Mouse (Mus musculus): ENCODE data around the gene Gm20479. TPM values are rescaled to one million over a fixed set of nuclear protein-coding genes. Genes with fewer than 3 reads are reported as not detected.

The Gm20479 gene
- total RNA-seq, 4 experiments from 2014 or later, result not detected

- DNase-seq (ENCODE audit: low spot score in 2 of 2), result no peak
Measured at GRCm38 (mm10) chr7:27367976-27368375, 10.8 kb upstream of the Gm20479 start.

- no peak for DNase-seq (ENCODE audit: low spot score in 2 of 2)
Measured at GRCm38 (mm10) chr7:27366082-27366844, 9.0 kb upstream of the Gm20479 start.

GRCm38 (mm10) chr7:27364379-27364778 lies 7.2 kb upstream of the Gm20479 start:
- no peak for DNase-seq (ENCODE audit: low spot score in 2 of 2)

GRCm38 (mm10) chr7:27361283-27361946 lies 4.2 kb upstream of the Gm20479 start:
- DNase-seq (ENCODE audit: low spot score in 2 of 2), result peak; percentile 98 to 99

GRCm38 (mm10) chr7:27360749-27361148 lies 3.5 kb upstream of the Gm20479 start:
- DNase-seq (ENCODE audit: low spot score in 2 of 2), result no peak

GRCm38 (mm10) chr7:27359706-27360358 lies 2.6 kb upstream of the Gm20479 start:
- no peak for DNase-seq (ENCODE audit: low spot score in 2 of 2)

GRCm38 (mm10) chr7:27359162-27359561 lies 1.9 kb upstream of the Gm20479 start:
- DNase-seq (ENCODE audit: low spot score in 2 of 2), result no peak

- DNase-seq (ENCODE audit: low spot score in 2 of 2), result no peak
Measured at GRCm38 (mm10) chr7:27357595-27357978, 368 bp upstream of the Gm20479 start.

- no peak for DNase-seq (ENCODE audit: low spot score in 2 of 2)
Measured at GRCm38 (mm10) chr7:27356248-27356647, 971 bp downstream of the Gm20479 start.

- peak; percentile 78 to 80 for DNase-seq (ENCODE audit: low spot score in 2 of 2)
Measured at GRCm38 (mm10) chr7:27355745-27356240, 1.4 kb downstream of the Gm20479 start, which contains the start of gene Shkbp1. TSS of gene Shkbp1 (minus strand) at chr7:27356019.

- DNase-seq (ENCODE audit: low spot score in 2 of 2), result no peak
Measured at GRCm38 (mm10) chr7:27355261-27355660, 2.0 kb downstream of the Gm20479 start.

GRCm38 (mm10) chr7:27354783-27355182 lies 2.4 kb downstream of the Gm20479 start:
- DNase-seq (ENCODE audit: low spot score in 2 of 2), result no peak

- DNase-seq (ENCODE audit: low spot score in 2 of 2), result no peak
Measured at GRCm38 (mm10) chr7:27354144-27354543, 3.1 kb downstream of the Gm20479 start.

GRCm38 (mm10) chr7:27345444-27345843 lies 11.8 kb downstream of the Gm20479 start:
- DNase-seq (ENCODE audit: low spot score in 2 of 2), result no peak

GRCm38 (mm10) chr7:27342595-27342994 lies 14.6 kb downstream of the Gm20479 start:
- no peak for DNase-seq (ENCODE audit: low spot score in 2 of 2)

GRCm38 (mm10) chr7:27339519-27339918 lies 17.7 kb downstream of the Gm20479 start:
- peak; percentile 66 to 70 for DNase-seq (ENCODE audit: low spot score in 2 of 2)

- DNase-seq (ENCODE audit: low spot score in 2 of 2), result no peak
Measured at GRCm38 (mm10) chr7:27339114-27339513, 18.1 kb downstream of the Gm20479 start.

GRCm38 (mm10) chr7:27337175-27337853 lies 19.9 kb downstream of the Gm20479 start, which contains the start of gene Ltbp4:
TSS of gene Ltbp4 (minus strand) at chr7:27337692.
- no peak for DNase-seq (ENCODE audit: low spot score in 2 of 2)

GRCm38 (mm10) chr7:27335928-27336823 lies 21.0 kb downstream of the Gm20479 start:
- peak; percentile 81 to 93 for DNase-seq (ENCODE audit: low spot score in 2 of 2)

- no peak for DNase-seq (ENCODE audit: low spot score in 2 of 2)
Measured at GRCm38 (mm10) chr7:27335011-27335720, 22.1 kb downstream of the Gm20479 start.

Data from layer of hippocampus, adult 8-10 months (tissue).